Mouse (Mus musculus) kidney, postnatal 0 days (tissue): ENCODE measurements around the gene Sept12. TPM values are rescaled to one million over a fixed set of nuclear protein-coding genes. Genes with fewer than 3 reads are reported as not detected.
A peak's percentile ranks its signal among the peaks of the same experiment; 100 is the strongest.

Experiments
- ATAC-seq: fragments of 200-750 bp; cut with Nextera tagmentation; replicated peaks from 2 replicates; pipeline ENCODE4 v1.8.0; 2017; ENCODE audit warnings: low read depth, moderate number of reproducible peaks, moderate TSS enrichment, moderate library complexity; ENCODE audit not compliant: low FRiP score
- DNase-seq: peaks from one replicate; pipeline ENCODE4 v3.0.0-alpha.2; 2016; ENCODE audit warnings: low spot score
- H3K27ac ChIP-seq: fragments of 300-500 bp; sonication (generic); 2 replicates; pipeline ENCODE4 v1.5.1; 2014; ENCODE audit warnings: mild to moderate bottlenecking
- H3K27me3 ChIP-seq: fragments of 300-500 bp; sonication (generic); 2 replicates; pipeline ENCODE4 v1.6.1; 2014; ENCODE audit warnings: low read length, mixed read lengths; ENCODE audit not compliant: insufficient read depth
- H3K36me3 ChIP-seq: fragments of 300-500 bp; sonication (generic); 2 replicates; pipeline ENCODE4 v1.6.1; 2014; ENCODE audit warnings: low read length, mixed read lengths; ENCODE audit not compliant: insufficient read depth
- H3K4me1 ChIP-seq: fragments of 300-500 bp; sonication (generic); replicated peaks from 2 replicates; pipeline ENCODE4 v1.6.1; 2014; ENCODE audit warnings: antibody characterized with exemption, low read length, mixed read lengths; ENCODE audit not compliant: insufficient read depth
- H3K4me2 ChIP-seq: fragments of 300-500 bp; sonication (generic); 2 replicates; pipeline ENCODE4 v1.6.1; 2014; ENCODE audit warnings: mild to moderate bottlenecking, low read length, moderate library complexity, mixed read lengths
- H3K4me3 ChIP-seq: fragments of 300-500 bp; sonication (generic); replicated peaks from 2 replicates; pipeline ENCODE4 v1.5.1; 2014; ENCODE audit warnings: low read depth, low read length
- H3K9ac ChIP-seq: fragments of 300-500 bp; sonication (generic); 2 replicates; pipeline ENCODE4 v1.6.1; 2014; ENCODE audit warnings: low read depth, low read length
- H3K9me3 ChIP-seq: fragments of 300-500 bp; sonication (generic); replicated peaks from 2 replicates; pipeline ENCODE4 v1.6.1; 2016; ENCODE audit warnings: low read length, inconsistent platforms, mixed read lengths
- CTCF ChIP-seq: IDR thresholded peaks from 2 replicates; pipeline ENCODE4 v1.5.1; 2016; ENCODE audit warnings: antibody characterized with exemption, low read depth, mild to moderate bottlenecking, moderate library complexity
- WGBS: fragments of 180-500 bp; shearing (Covaris S2); extraction: QIAGEN DNeasy Blood & Tissue Kit; methylation state at CpG from one replicate; pipeline ENCODE4 v1.1.7; 2014; 5-methylcytosine and 5-hydroxymethylcytosine counted together
- polyA plus RNA-seq: library from polyadenylated mRNA; unstranded; fragments of >200 nt; fragmentation: Nextera tagmentation; extraction: Ambion mirVana; gene quantifications from 2 replicates; pipeline ENCODE4 v1.2.1, GENCODE M21; 2015

The Sept12 gene
- polyA plus RNA-seq, 1 experiment from 2014 or later = not detected

- Histone ChIP-seq H3K4me2 (no peak overlapping the region), H3K4me3 (no peak overlapping the region), H3K27ac (no peak overlapping the region), H3K27me3 (no peaks in the 10 kb centered on the region), H3K9me3 (no peaks in the 10 kb centered on the region), H3K36me3 (peaks cover 35% of the 10 kb centered on the region), H3K9ac (no peak overlapping the region), H3K4me1 (peaks cover 15% of the 10 kb centered on the region; the same call in 1 of the 2 replicates)
- ATAC-seq = no peak
- no peak for TF ChIP-seq CTCF
- DNase-seq = no peak
Measured at GRCm38 (mm10) chr16:4941016-4941415, 56.6 kb downstream of the Sept12 start.

GRCm38 (mm10) chr16:4940311-4940850 lies 57.3 kb downstream of the Sept12 start:
- TF ChIP-seq CTCF = no peak

GRCm38 (mm10) chr16:4939412-4939811 lies 58.2 kb downstream of the Sept12 start:
- peaks cover 43% of the 10 kb centered on the region for H3K36me3 ChIP-seq
- WGBS = 0% methylated on average over 16 of the region's 16 CpGs
- peak overlapping the region; percentile 95 for H3K4me2 ChIP-seq
- peak overlapping the region; percentile 83 for H3K4me3 ChIP-seq
- TF ChIP-seq CTCF = no peak
- no peaks in the 10 kb centered on the region for H3K9me3 ChIP-seq
- H3K9ac ChIP-seq = peak overlapping the region; percentile 96
- DNase-seq (peak; percentile 42), ATAC-seq (peak; percentile 63)
- peaks cover 15% of the 10 kb centered on the region; the same call in 1 of the 2 replicates for H3K4me1 ChIP-seq
- peak overlapping the region; percentile 92 for H3K27ac ChIP-seq
- no peaks in the 10 kb centered on the region for H3K27me3 ChIP-seq

More at GRCm38 (mm10) chr16:4940311-4940850, 57.3 kb downstream of the Sept12 start:
- H3K27me3 ChIP-seq = no peaks in the 10 kb centered on the region
- H3K9ac ChIP-seq = no peak overlapping the region
- peaks cover 35% of the 10 kb centered on the region for H3K36me3 ChIP-seq
- whole genome bisulfite sequencing = 85% methylated on average over 10 of the region's 10 CpGs
- ATAC-seq (no peak), DNase-seq (no peak)
- no peaks in the 10 kb centered on the region for H3K9me3 ChIP-seq
- peaks cover 15% of the 10 kb centered on the region; the same call in 1 of the 2 replicates for H3K4me1 ChIP-seq
- no peak overlapping the region for H3K27ac ChIP-seq
- no peak overlapping the region for H3K4me3 ChIP-seq
- H3K4me2 ChIP-seq = peak overlapping the region; percentile 95; the same call in 1 of the 2 replicates

DNA sequence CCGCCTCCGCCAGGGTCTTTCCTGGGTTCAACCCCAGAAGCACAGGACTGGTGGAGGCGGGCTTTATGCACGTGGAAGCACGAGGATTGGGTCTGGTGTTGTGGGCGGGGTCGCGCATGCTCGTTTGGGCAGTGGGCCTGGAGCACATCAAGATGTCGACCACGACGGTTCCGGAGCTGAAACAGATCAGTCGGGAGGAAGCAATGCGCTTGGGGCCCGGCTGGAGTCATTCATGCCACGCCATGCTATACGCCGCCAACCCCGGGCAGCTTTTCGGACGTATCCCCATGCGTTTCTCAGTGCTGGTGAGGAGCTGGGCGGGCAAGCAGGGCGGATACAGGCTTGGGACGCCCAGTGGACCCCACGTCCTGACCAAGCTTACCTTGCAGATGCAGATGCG lies 58.7 kb downstream of the Sept12 start:
- 1% methylated on average over 28 of the region's 28 CpGs for WGBS
- Histone ChIP-seq H3K9me3 (no peaks in the 10 kb centered on the region), H3K4me3 (peak overlapping the region; percentile 83), H3K27ac (peak overlapping the region; percentile 92), H3K9ac (peak overlapping the region; percentile 96), H3K36me3 (peaks cover 47% of the 10 kb centered on the region), H3K4me2 (peak overlapping the region; percentile 95), H3K4me1 (peaks cover 15% of the 10 kb centered on the region; the same call in 1 of the 2 replicates), H3K27me3 (no peaks in the 10 kb centered on the region)
- ATAC-seq (peak; percentile 92), DNase-seq (peak; percentile 97)
- TF ChIP-seq CTCF = no peak

DNA sequence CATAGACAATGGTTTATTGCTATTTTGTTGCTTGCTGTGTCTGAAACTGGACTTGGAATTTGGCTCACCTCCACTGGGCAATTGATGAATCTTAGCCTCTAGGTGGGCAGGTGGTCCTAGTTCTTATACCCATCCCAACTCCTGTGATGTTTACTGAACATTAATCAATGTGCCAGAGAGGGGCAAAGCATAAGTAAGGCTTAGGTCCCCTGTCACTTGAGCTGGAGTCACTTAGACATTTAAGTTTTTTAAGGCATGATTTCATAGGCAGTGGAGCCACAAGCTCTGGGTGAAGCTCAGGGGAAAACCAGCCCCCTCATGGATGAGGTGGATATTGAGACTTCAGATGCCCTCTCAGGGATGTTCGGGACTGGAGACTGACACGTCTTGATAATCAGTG lies 59.2 kb downstream of the Sept12 start, which contains the start of gene Nudt16l1:
Nudt16l1 (plus strand) TSS at position 301 of the 400 bp plus-strand sequence.
- peak within 1 kb of the TSS; percentile 92 for H3K27ac ChIP-seq
- H3K27me3 ChIP-seq = no peaks in the 10 kb centered on the region
- H3K9ac ChIP-seq = peak within 1 kb of the TSS; percentile 96
- ATAC-seq (no peak), DNase-seq (no peak)
- WGBS = 3% methylated on average over 2 of the region's 2 CpGs
- TF ChIP-seq CTCF = no peak
- peaks cover 52% of the 10 kb centered on the region for H3K36me3 ChIP-seq
- peak within 1 kb of the TSS; percentile 95 for H3K4me2 ChIP-seq
- no peaks in the 10 kb centered on the region for H3K9me3 ChIP-seq
- peak within 1 kb of the TSS; percentile 83 for H3K4me3 ChIP-seq
- H3K4me1 ChIP-seq = peaks cover 15% of the 10 kb centered on the region; the same call in 1 of the 2 replicates

GRCm38 (mm10) chr16:4937351-4938190 lies 60.1 kb downstream of the Sept12 start:
- Histone ChIP-seq H3K36me3 (peaks cover 48% of the 10 kb centered on the region), H3K9me3 (no peaks in the 10 kb centered on the region), H3K4me3 (no peak overlapping the region), H3K9ac (no peak overlapping the region), H3K4me1 (peaks cover 15% of the 10 kb centered on the region; the same call in 1 of the 2 replicates), H3K27me3 (no peaks in the 10 kb centered on the region), H3K27ac (no peak overlapping the region), H3K4me2 (no peak overlapping the region)
- 83% methylated on average over 8 of the region's 8 CpGs for WGBS
- no peak for TF ChIP-seq CTCF
- DNase-seq (no peak), ATAC-seq (no peak)

Other genes with a start within 250 kb of the Sept12 start
- gene Cdip1, start 207.6 kb downstream of the Sept12 start, polyA plus RNA-seq = 81.1 and 91.2 TPM in 2 replicates
- gene 4930562C15Rik, start 162.4 kb downstream of the Sept12 start, polyA plus RNA-seq = 0.14 TPM in 1 of 2 replicates, not detected in the other
- gene Ubald1, start 117.5 kb downstream of the Sept12 start, polyA plus RNA-seq = 39.4 and 41.5 TPM in 2 replicates
- 85.9 and 99.0 TPM in 2 replicates for gene Mgrn1, start 111.6 kb downstream of the Sept12 start, polyA plus RNA-seq
- gene Nudt16l1, start 59.1 kb downstream of the Sept12 start, polyA plus RNA-seq = 152 and 161 TPM in 2 replicates
- 54.1 and 55.9 TPM in 2 replicates for gene Anks3, start 33.6 kb downstream of the Sept12 start, polyA plus RNA-seq
- gene Smim22, start 9.4 kb upstream of the Sept12 start, polyA plus RNA-seq = 30.9 and 38.3 TPM in 2 replicates
- 90.7 and 106 TPM in 2 replicates for gene Rogdi, start 15.7 kb upstream of the Sept12 start, polyA plus RNA-seq
- gene Glyr1, start 52.0 kb upstream of the Sept12 start, polyA plus RNA-seq = 108 and 120 TPM in 2 replicates
- 15.2 and 16.8 TPM in 2 replicates for gene Ubn1, start 52.2 kb upstream of the Sept12 start, polyA plus RNA-seq
- 2.8 TPM in 2 replicates for gene Ppl, start 134.6 kb upstream of the Sept12 start, polyA plus RNA-seq
- not detected in 2 replicates for gene Sec14l5, start 149.3 kb upstream of the Sept12 start, polyA plus RNA-seq
- gene Nagpa, start 206.2 kb upstream of the Sept12 start, polyA plus RNA-seq = 13.0 and 15.0 TPM in 2 replicates
- gene AU021092, start 224.4 kb upstream of the Sept12 start, polyA plus RNA-seq = 15.3 and 17.7 TPM in 2 replicates
- 35.8 and 35.9 TPM in 2 replicates for gene Alg1, start 235.8 kb upstream of the Sept12 start, polyA plus RNA-seq